16 mouse cellular contexts compared by ENCODE assay signal in genomic region chr13:39363637-39364036, GRCm38 (mm10).
DNase-seq lines count a peak whose midpoint lies in the region; ATAC-seq and TF ChIP-seq lines count a peak whose summit lies in the region.
"Had no signal": no experiment of that assay in that cellular context is flagged by ENCODE, and none has a peak within 500 bp of the region (broad histone marks: within the 10 kb centered on the region; RNA-seq: fewer than 3 reads in every experiment).

No protein-coding gene starts in this region.

- WGBS in forebrain, postnatal 0 days = 52% methylated on average over 4 of the region's 4 CpGs
- WGBS in forebrain, embryonic 12.5 days = 69% methylated on average over 4 of the region's 4 CpGs
- 56% methylated on average over 4 of the region's 4 CpGs for WGBS in liver, postnatal 0 days (ENCODE audit: insufficient replicate concordance)

- TF ChIP-seq EP300 in liver, postnatal 0 days (IDR thresholded peaks at IDR 0.05; ENCODE audit: low read depth) = no peak

- H3K36me3 ChIP-seq in forebrain, postnatal 0 days (ENCODE audit: insufficient read depth) = no peaks in the 10 kb centered on the region
- H3K36me3 ChIP-seq in forebrain, embryonic 12.5 days (replicated peaks) = no peaks in the 10 kb centered on the region
- H3K36me3 ChIP-seq in liver, postnatal 0 days (replicated peaks; ENCODE audit: insufficient read depth, low read length) = no peaks in the 10 kb centered on the region
- H3K36me3 ChIP-seq: embryonic facial prominence, embryonic 13.5 days; liver, embryonic 15.5 days; midbrain, embryonic 10.5 days had no signal

- no peak for DNase-seq in forebrain, postnatal 0 days
- no peak for DNase-seq in liver, postnatal 0 days
- DNase-seq in liver = no peak
- peak; percentile 35 for DNase-seq in ES-CJ7 (ENCODE audit: low read depth, low spot score)
- no peak for DNase-seq in left cerebral cortex, postnatal 4 days
- no peak for DNase-seq in layer of hippocampus, postnatal 25 days (ENCODE audit: extremely low spot score in 1 of 2, low spot score in 1 of 2)
- DNase-seq: cerebellum, adult 9-10 months; kidney, postnatal 4 days; thymus, postnatal 4 days had no signal

- no peak for TF ChIP-seq POLR2A in cortical plate, adult 2 months (IDR thresholded peaks at IDR 0.05; ENCODE audit: extremely low read depth, insufficient read depth, low read length)

- no peak overlapping the region for H3K27ac ChIP-seq in forebrain, postnatal 0 days (ENCODE audit: low read depth, low read length)
- H3K27ac ChIP-seq in forebrain, embryonic 12.5 days = no peak overlapping the region
- H3K27ac ChIP-seq in liver, postnatal 0 days (ENCODE audit: low read depth) = no peak overlapping the region
- no peak overlapping the region for H3K27ac ChIP-seq in cortical plate, adult 2 months (ENCODE audit: insufficient read depth, low read length)
- H3K27ac ChIP-seq: embryonic facial prominence, embryonic 13.5 days; forebrain, embryonic 13.5 days; hindbrain, embryonic 14.5 days; liver, embryonic 15.5 days; midbrain, embryonic 10.5 days had no signal

- H3K4me1 ChIP-seq in forebrain, postnatal 0 days (ENCODE audit: insufficient read depth) = no peaks in the 10 kb centered on the region
- H3K4me1 ChIP-seq in forebrain, embryonic 12.5 days = no peaks in the 10 kb centered on the region; the same call in 1 of the 2 replicates
- H3K4me1 ChIP-seq in liver, postnatal 0 days (ENCODE audit: insufficient read depth) = no peaks in the 10 kb centered on the region
- no peaks in the 10 kb centered on the region for H3K4me1 ChIP-seq in cortical plate, adult 2 months (ENCODE audit: control insufficient read depth, insufficient read depth, low read length)
- H3K4me1 ChIP-seq: embryonic facial prominence, embryonic 13.5 days; forebrain, embryonic 13.5 days; liver, embryonic 15.5 days had no signal

- H3K4me2 ChIP-seq in forebrain, postnatal 0 days (ENCODE audit: low read depth) = no peak overlapping the region
- H3K4me2 ChIP-seq in forebrain, embryonic 12.5 days = no peak overlapping the region
- no peak overlapping the region for H3K4me2 ChIP-seq in liver, postnatal 0 days (ENCODE audit: low read depth, low read length)
- H3K4me2 ChIP-seq: embryonic facial prominence, embryonic 13.5 days; forebrain, embryonic 13.5 days; hindbrain, embryonic 14.5 days; liver, embryonic 15.5 days had no signal

- ATAC-seq in forebrain, postnatal 0 days = no peak
- ATAC-seq in forebrain, embryonic 12.5 days (ENCODE audit: low FRiP score) = no peak
- no peak for ATAC-seq in liver, postnatal 0 days
- ATAC-seq: forebrain, embryonic 13.5 days had no signal

- H3K9me3 ChIP-seq in forebrain, postnatal 0 days (ENCODE audit: low read length) = no peaks in the 10 kb centered on the region
- H3K9me3 ChIP-seq in forebrain, embryonic 12.5 days = no peaks in the 10 kb centered on the region
- H3K9me3 ChIP-seq in liver, postnatal 0 days (ENCODE audit: low read length) = no peaks in the 10 kb centered on the region
- H3K9me3 ChIP-seq: embryonic facial prominence, embryonic 13.5 days; forebrain, embryonic 13.5 days; liver, embryonic 15.5 days; midbrain, embryonic 10.5 days had no signal

- H3K27me3 ChIP-seq in forebrain, postnatal 0 days (ENCODE audit: insufficient read depth, low read length) = no peaks in the 10 kb centered on the region
- no peaks in the 10 kb centered on the region for H3K27me3 ChIP-seq in forebrain, embryonic 12.5 days
- H3K27me3 ChIP-seq in liver, postnatal 0 days (ENCODE audit: insufficient read depth, low read length) = no peaks in the 10 kb centered on the region
- H3K27me3 ChIP-seq: embryonic facial prominence, embryonic 13.5 days; forebrain, embryonic 13.5 days; liver, embryonic 15.5 days had no signal

- H3K9ac ChIP-seq in forebrain, postnatal 0 days = no peak overlapping the region
- no peak overlapping the region for H3K9ac ChIP-seq in forebrain, embryonic 12.5 days
- H3K9ac ChIP-seq in liver, postnatal 0 days (replicated peaks) = no peak overlapping the region
- H3K9ac ChIP-seq: embryonic facial prominence, embryonic 13.5 days; forebrain, embryonic 13.5 days; hindbrain, embryonic 14.5 days; liver, embryonic 15.5 days had no signal

- intact Hi-C loops in left cerebral cortex, postnatal 4 days (cut with DNase I) = no loop called here

- peak; percentile 21; the same call in 1 of the 2 replicates for TF ChIP-seq CTCF in forebrain, postnatal 0 days (IDR thresholded peaks at IDR 0.05; ENCODE audit: low read depth)
- TF ChIP-seq CTCF in liver, postnatal 0 days (IDR thresholded peaks at IDR 0.05; ENCODE audit: low read depth) = peak; percentile 43
- 0 out of 2 replicates have a peak, but pooled peaks have one; percentile 7 for TF ChIP-seq CTCF in cortical plate, adult 2 months (IDR thresholded peaks at IDR 0.05; ENCODE audit: extremely low read depth, insufficient read depth, low read length)

- no peak overlapping the region for H3K4me3 ChIP-seq in forebrain, postnatal 0 days (ENCODE audit: low read depth, low read length)
- H3K4me3 ChIP-seq in forebrain, embryonic 12.5 days (replicated peaks) = no peak overlapping the region
- H3K4me3 ChIP-seq in liver, postnatal 0 days (ENCODE audit: low read depth, low read length) = no peak overlapping the region
- no peak overlapping the region for H3K4me3 ChIP-seq in cortical plate, adult 2 months (ENCODE audit: insufficient read depth, low read length)
- H3K4me3 ChIP-seq: embryonic facial prominence, embryonic 13.5 days; forebrain, embryonic 13.5 days; liver, embryonic 15.5 days; midbrain, embryonic 10.5 days had no signal
